In genomic region chr2:32845572-32846100, GRCm38 (mm10) we compare ENCODE assay signal across 8 mouse cellular contexts. TPM values are rescaled to one million over a fixed set of nuclear protein-coding genes. Genes with fewer than 3 reads are reported as not detected.
A peak's percentile ranks its signal among the peaks of the same experiment; 100 is the strongest.
DNase-seq lines count a peak whose midpoint lies in the region; ATAC-seq and TF ChIP-seq lines count a peak whose summit lies in the region.

No protein-coding gene starts in this region.

- H3K9ac ChIP-seq in heart, adult 2 months (ENCODE audit: low read depth, low read length), result peak overlapping the region; percentile 47; the same call in 1 of the 2 replicates
- H3K9ac ChIP-seq in forebrain, embryonic 13.5 days, result peak overlapping the region; percentile 86
- peak overlapping the region; percentile 62; the same call in 1 of the 2 replicates for H3K9ac ChIP-seq in liver, embryonic 15.5 days

- WGBS in heart, adult 2 months, result 4% methylated on average over 12 of the region's 12 CpGs
- 8% methylated on average over 12 of the region's 12 CpGs for WGBS in forebrain, embryonic 13.5 days
- WGBS in liver, embryonic 15.5 days (ENCODE audit: insufficient replicate concordance), result 4% methylated on average over 12 of the region's 12 CpGs

- no peak for TF ChIP-seq EP300 in heart, adult 2 months (IDR thresholded peaks at IDR 0.05; ENCODE audit: insufficient read depth, low read depth, low read length)

- no peaks in the 10 kb centered on the region for H3K79me2 ChIP-seq in heart, adult 2 months (replicated peaks; ENCODE audit: control insufficient read depth, insufficient read depth, low read length)

- no peaks in the 10 kb centered on the region for H3K27me3 ChIP-seq in heart, adult 2 months (ENCODE audit: control insufficient read depth, insufficient read depth, low read length)
- H3K27me3 ChIP-seq in forebrain, embryonic 13.5 days, result no peaks in the 10 kb centered on the region
- H3K27me3 ChIP-seq in liver, embryonic 15.5 days, result peaks cover 24% of the 10 kb centered on the region

- no peaks in the 10 kb centered on the region; the same call in 1 of the 2 replicates for H3K4me1 ChIP-seq in heart, adult 2 months (ENCODE audit: control insufficient read depth, insufficient read depth, low read length)
- peaks cover 16% of the 10 kb centered on the region for H3K4me1 ChIP-seq in forebrain, embryonic 13.5 days
- peaks cover 21% of the 10 kb centered on the region for H3K4me1 ChIP-seq in liver, embryonic 15.5 days (replicated peaks)

- H3K9me3 ChIP-seq in forebrain, embryonic 13.5 days (replicated peaks), result no peaks in the 10 kb centered on the region
- no peaks in the 10 kb centered on the region for H3K9me3 ChIP-seq in liver, embryonic 15.5 days (replicated peaks)

- peak overlapping the region; percentile 69 for H3K4me3 ChIP-seq in heart, adult 2 months
- peak overlapping the region; percentile 85 for H3K4me3 ChIP-seq in forebrain, embryonic 13.5 days
- peak overlapping the region; percentile 70 for H3K4me3 ChIP-seq in liver, embryonic 15.5 days (replicated peaks)

- DNase-seq in heart, adult 2 months, result no peak
- no peak for DNase-seq in heart, adult 8-10 months (ENCODE audit: low spot score)
- no peak for DNase-seq in frontal cortex, postnatal 10 days (ENCODE audit: low spot score in 2 of 2)
- no peak for DNase-seq in embryo, embryonic 9.5 days (ENCODE audit: extremely low spot score)

- intact Hi-C loops in heart, adult 2 months (cut with DNase I), result loop anchor here (5.0 kb wide), 1 partner anchor 133 kb away; the partner anchor contains the start of gene Cdk9

- no peak for TF ChIP-seq CTCF in heart, adult 2 months (IDR thresholded peaks at IDR 0.05)

- TF ChIP-seq POLR2A in heart, adult 2 months (IDR thresholded peaks at IDR 0.05; ENCODE audit: insufficient read depth, low read depth, low read length), result no peak

- H3K4me2 ChIP-seq in forebrain, embryonic 13.5 days, result peak overlapping the region; percentile 94
- H3K4me2 ChIP-seq in liver, embryonic 15.5 days, result peak overlapping the region; percentile 98

- peak overlapping the region; percentile 90 for H3K27ac ChIP-seq in heart, adult 2 months
- H3K27ac ChIP-seq in forebrain, embryonic 13.5 days, result peak overlapping the region; percentile 89
- H3K27ac ChIP-seq in liver, embryonic 15.5 days (replicated peaks), result no peak overlapping the region

- ATAC-seq in CD4-positive, CD25-positive, alpha-beta regulatory T cell, adult 4 months, result peak; percentile 2
- ATAC-seq in forebrain, embryonic 13.5 days, result no peak
- ATAC-seq in liver, embryonic 15.5 days (ENCODE audit: insufficient read depth), result no peak
- no peak for ATAC-seq in granulocyte monocyte progenitor cell, adult 5-6 weeks (replicated peaks; ENCODE audit: poor library complexity, severe bottlenecking)

- no peaks in the 10 kb centered on the region for H3K36me3 ChIP-seq in heart, adult 2 months (ENCODE audit: control insufficient read depth, insufficient read depth, low read length)
- H3K36me3 ChIP-seq in forebrain, embryonic 13.5 days (ENCODE audit: poor library complexity, severe bottlenecking), result peaks cover 5% of the 10 kb centered on the region
- no peaks in the 10 kb centered on the region for H3K36me3 ChIP-seq in liver, embryonic 15.5 days (replicated peaks)

RNA-seq across cellular contexts. Expression of gene Stxbp1, which starts 1.4 kb away (rescaled TPM):
- total RNA-seq in heart, adult 2 months (2021), result 10 to 100 TPM in 1 of 2 experiments, 1 to 10 TPM in 1; 9.8 to 11.4 TPM
- 14.4 and 15.6 TPM in 2 replicates for polyA plus RNA-seq in heart, adult 2 months (2012; rRNA removed)
- 10 to 100 TPM in 3 of 4 experiments, 1 to 10 TPM in 1; 8.5 to 10.8 (median 10.5) TPM for total RNA-seq in heart, adult 8-10 months (2022)
- polyA plus RNA-seq in CD4-positive, CD25-positive, alpha-beta regulatory T cell, adult 4 months (2017; shearing (Covaris generic)), result 1 to 10 TPM; 4.2 to 4.7 TPM
- 97.5 and 109 TPM in 2 replicates for polyA plus RNA-seq in forebrain, embryonic 13.5 days (2015; fragmentation: Nextera tagmentation; extraction: Ambion mirVana)
- polyA plus RNA-seq in liver, embryonic 15.5 days (2015; fragmentation: Nextera tagmentation; extraction: Ambion mirVana), result 2.4 and 2.5 TPM in 2 replicates
- total RNA-seq in granulocyte monocyte progenitor cell, adult 5-6 weeks (2014; fragmentation: Nextera tagmentation), result 3.5 and 6.3 TPM in 2 replicates
- 1.3 and 1.6 TPM in 2 replicates for total RNA-seq in granulocyte monocyte progenitor cell, adult 5-6 weeks (2017)

RNA-seq across cellular contexts. Expression of gene Fam129b, which starts 30.3 kb away (rescaled TPM):
- total RNA-seq in heart, adult 2 months (2021), result 10 to 100 TPM; 19.5 to 20.0 TPM
- 21.0 and 21.5 TPM in 2 replicates for polyA plus RNA-seq in heart, adult 2 months (2012; rRNA removed)
- 10 to 100 TPM; 19.1 to 26.8 (median 22.6) TPM for total RNA-seq in heart, adult 8-10 months (2022)
- 1 to 10 TPM in 1 of 2 experiments, under 1 TPM in 1; 0.97 to 1.0 TPM for polyA plus RNA-seq in CD4-positive, CD25-positive, alpha-beta regulatory T cell, adult 4 months (2017; shearing (Covaris generic))
- 21.1 and 23.7 TPM in 2 replicates for polyA plus RNA-seq in forebrain, embryonic 13.5 days (2015; fragmentation: Nextera tagmentation; extraction: Ambion mirVana)
- polyA plus RNA-seq in liver, embryonic 15.5 days (2015; fragmentation: Nextera tagmentation; extraction: Ambion mirVana), result 8.5 and 11.6 TPM in 2 replicates
- total RNA-seq in granulocyte monocyte progenitor cell, adult 5-6 weeks (2014; fragmentation: Nextera tagmentation), result 7.9 and 20.5 TPM in 2 replicates
- 6.2 and 9.6 TPM in 2 replicates for total RNA-seq in granulocyte monocyte progenitor cell, adult 5-6 weeks (2017)
